Mouse (Mus musculus): ENCODE measurements around the gene Acox1. TPM values are rescaled to one million over a fixed set of nuclear protein-coding genes. Genes with fewer than 3 reads are reported as not detected.

The Acox1 gene
- polyA plus RNA-seq, 1 experiment from 2014 or later, result 61.7 TPM

GRCm38 (mm10) chr11:116162146-116162545 is 36.7 kb downstream of the Acox1 start:
- ATAC-seq (ENCODE audit: low FRiP score), result no peak
- Histone ChIP-seq H3K27me3 (replicated peaks) (no peaks in the 10 kb centered on the region), H3K4me2 (no peak overlapping the region), H3K27ac (replicated peaks) (no peak overlapping the region), H3K9me3 (replicated peaks) (no peaks in the 10 kb centered on the region), H3K9ac (replicated peaks) (no peak overlapping the region), H3K36me3 (peaks cover 52% of the 10 kb centered on the region), H3K4me1 (peaks cover 36% of the 10 kb centered on the region), H3K4me3 (replicated peaks) (no peak overlapping the region)
- 51% methylated on average over 10 of the region's 10 CpGs for WGBS

DNA sequence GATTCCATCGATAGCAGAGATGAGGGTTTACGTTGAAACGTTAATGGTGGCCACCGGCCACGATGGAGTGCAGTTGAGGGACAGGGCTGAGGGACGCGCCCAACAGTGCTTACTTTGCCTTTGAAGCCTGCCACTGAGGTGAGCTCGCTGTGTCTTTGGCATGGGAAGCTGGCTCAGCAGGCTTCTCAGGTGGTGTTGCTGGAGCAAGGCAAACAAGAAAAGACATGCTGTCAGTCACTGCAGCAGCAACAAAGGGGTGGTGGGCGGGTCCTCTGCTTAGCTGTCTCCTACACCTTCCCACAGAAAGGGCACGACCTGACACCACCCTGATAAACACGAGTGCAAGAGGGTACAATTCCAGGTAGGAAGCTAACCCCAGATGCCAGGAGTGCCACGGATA is 37.5 kb downstream of the Acox1 start:
- no peak overlapping the region for H3K4me3 ChIP-seq (replicated peaks)
- no peak overlapping the region for H3K9ac ChIP-seq (replicated peaks)
- H3K27me3 ChIP-seq (replicated peaks), result no peaks in the 10 kb centered on the region
- H3K27ac ChIP-seq (replicated peaks), result no peak overlapping the region
- no peaks in the 10 kb centered on the region for H3K9me3 ChIP-seq (replicated peaks)
- peaks cover 28% of the 10 kb centered on the region for H3K4me1 ChIP-seq
- H3K4me2 ChIP-seq, result no peak overlapping the region
- ATAC-seq (ENCODE audit: low FRiP score), result no peak
- WGBS, result 77% methylated on average over 12 of the region's 12 CpGs
- peaks cover 59% of the 10 kb centered on the region for H3K36me3 ChIP-seq

DNA sequence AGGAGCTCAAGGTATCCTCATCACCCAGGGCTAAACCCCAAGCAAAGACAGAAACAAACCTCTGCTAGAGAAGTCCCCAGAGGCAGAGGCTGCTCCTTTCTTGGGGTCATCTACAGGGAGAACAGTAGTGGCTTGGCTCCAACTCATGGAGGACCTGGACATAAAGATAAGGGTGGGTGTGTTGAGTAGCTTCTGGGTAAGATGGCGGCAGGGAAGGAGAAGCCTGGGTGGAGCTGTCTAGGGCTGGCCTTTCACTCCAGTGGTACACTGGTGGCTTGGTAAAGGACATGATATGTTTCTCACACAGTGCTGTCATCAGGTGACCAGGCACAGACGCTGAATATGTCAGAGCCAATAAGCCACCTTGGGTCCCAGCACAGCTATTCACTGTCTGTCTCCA is 47.9 kb downstream of the Acox1 start:
- 100% methylated on average over 2 of the region's 2 CpGs for WGBS
- H3K36me3 ChIP-seq, result peaks cover 97% of the 10 kb centered on the region
- no peak overlapping the region for H3K27ac ChIP-seq (replicated peaks)
- H3K9ac ChIP-seq (replicated peaks), result no peak overlapping the region
- no peak overlapping the region for H3K4me3 ChIP-seq (replicated peaks)
- ATAC-seq (ENCODE audit: low FRiP score), result no peak
- H3K9me3 ChIP-seq (replicated peaks), result no peaks in the 10 kb centered on the region
- H3K27me3 ChIP-seq (replicated peaks), result no peaks in the 10 kb centered on the region
- H3K4me1 ChIP-seq, result no peaks in the 10 kb centered on the region
- H3K4me2 ChIP-seq, result no peak overlapping the region

- ATAC-seq (ENCODE audit: low FRiP score), result no peak
- H3K27ac ChIP-seq (replicated peaks), result no peak overlapping the region
- H3K4me3 ChIP-seq (replicated peaks), result no peak overlapping the region
- H3K27me3 ChIP-seq (replicated peaks), result no peaks in the 10 kb centered on the region
- no peak overlapping the region for H3K4me2 ChIP-seq
- H3K9ac ChIP-seq (replicated peaks), result no peak overlapping the region
- 83% methylated on average over 6 of the region's 6 CpGs for WGBS
- H3K9me3 ChIP-seq (replicated peaks), result no peaks in the 10 kb centered on the region
- peaks cover 6% of the 10 kb centered on the region; the same call in 1 of the 2 replicates for H3K4me1 ChIP-seq
- H3K36me3 ChIP-seq, result peaks cover 99% of the 10 kb centered on the region
Observed at GRCm38 (mm10) chr11:116149341-116149740, 49.5 kb downstream of the Acox1 start.

DNA sequence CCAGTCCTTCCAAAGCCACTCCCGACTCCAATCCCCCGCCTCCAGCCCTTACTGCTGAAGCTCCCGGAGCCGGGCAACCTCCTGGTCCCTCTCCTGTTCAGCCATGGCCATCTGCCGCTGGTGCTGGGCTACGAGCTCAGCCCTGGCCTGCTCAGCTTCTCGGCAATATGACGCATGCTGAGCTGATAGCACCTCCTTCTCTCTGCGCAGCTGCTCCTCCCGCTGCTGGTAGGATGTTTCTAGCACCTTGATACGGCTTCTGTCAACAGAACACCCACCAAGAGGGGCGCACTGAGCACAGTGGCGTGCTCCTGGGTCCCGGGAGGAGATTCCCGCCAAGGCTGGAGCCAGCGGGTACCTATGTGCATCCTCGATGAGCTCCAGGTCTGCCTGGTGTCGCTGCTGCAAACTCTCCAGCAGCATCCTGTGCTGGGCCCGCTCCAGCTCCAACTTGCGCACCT is 50.1 kb downstream of the Acox1 start:
- WGBS, result 69% methylated on average over 20 of the region's 20 CpGs
- Histone ChIP-seq H3K4me2 (no peak overlapping the region), H3K9ac (replicated peaks) (no peak overlapping the region), H3K4me1 (peaks cover 6% of the 10 kb centered on the region; the same call in 1 of the 2 replicates), H3K27me3 (replicated peaks) (no peaks in the 10 kb centered on the region), H3K27ac (replicated peaks) (no peak overlapping the region), H3K4me3 (replicated peaks) (no peak overlapping the region), H3K9me3 (replicated peaks) (no peaks in the 10 kb centered on the region), H3K36me3 (peaks cover 99% of the 10 kb centered on the region)
- no peak for ATAC-seq (ENCODE audit: low FRiP score)

DNA sequence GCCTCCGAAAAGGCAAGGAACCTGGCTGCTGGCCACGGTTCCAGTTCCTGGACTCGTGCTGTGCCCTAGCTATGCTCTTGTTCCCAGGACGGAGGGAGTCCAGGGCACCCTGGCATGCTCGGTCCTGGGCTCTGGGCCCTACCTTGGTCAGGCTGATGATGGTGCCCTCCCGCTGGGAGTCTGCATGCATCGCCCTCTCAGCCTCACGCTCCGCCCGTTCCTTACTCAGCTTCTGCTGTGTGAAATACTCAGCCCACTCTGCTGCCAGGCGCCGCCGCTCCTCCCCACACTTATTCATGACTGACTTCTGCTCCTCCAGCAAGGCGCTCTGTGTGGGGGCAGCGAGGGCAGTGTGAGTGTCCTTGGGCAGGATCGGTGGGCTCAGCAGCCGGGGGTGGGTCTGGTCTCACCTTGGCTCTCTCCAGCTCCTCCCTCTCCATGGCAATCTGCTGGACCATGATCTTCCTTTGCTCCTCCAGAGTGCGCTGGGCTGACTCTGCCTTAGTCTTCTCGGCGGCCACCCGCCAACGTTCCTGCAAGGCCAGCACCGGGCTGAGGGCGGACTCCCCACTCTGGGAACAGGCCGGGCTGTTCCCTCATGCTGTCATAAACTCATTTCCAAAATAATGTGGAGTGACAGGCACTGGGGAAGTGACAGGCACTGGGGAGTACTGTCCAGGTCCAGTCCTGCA is 52.4 kb downstream of the Acox1 start:
- H3K9ac ChIP-seq (replicated peaks), result no peak overlapping the region

DNA sequence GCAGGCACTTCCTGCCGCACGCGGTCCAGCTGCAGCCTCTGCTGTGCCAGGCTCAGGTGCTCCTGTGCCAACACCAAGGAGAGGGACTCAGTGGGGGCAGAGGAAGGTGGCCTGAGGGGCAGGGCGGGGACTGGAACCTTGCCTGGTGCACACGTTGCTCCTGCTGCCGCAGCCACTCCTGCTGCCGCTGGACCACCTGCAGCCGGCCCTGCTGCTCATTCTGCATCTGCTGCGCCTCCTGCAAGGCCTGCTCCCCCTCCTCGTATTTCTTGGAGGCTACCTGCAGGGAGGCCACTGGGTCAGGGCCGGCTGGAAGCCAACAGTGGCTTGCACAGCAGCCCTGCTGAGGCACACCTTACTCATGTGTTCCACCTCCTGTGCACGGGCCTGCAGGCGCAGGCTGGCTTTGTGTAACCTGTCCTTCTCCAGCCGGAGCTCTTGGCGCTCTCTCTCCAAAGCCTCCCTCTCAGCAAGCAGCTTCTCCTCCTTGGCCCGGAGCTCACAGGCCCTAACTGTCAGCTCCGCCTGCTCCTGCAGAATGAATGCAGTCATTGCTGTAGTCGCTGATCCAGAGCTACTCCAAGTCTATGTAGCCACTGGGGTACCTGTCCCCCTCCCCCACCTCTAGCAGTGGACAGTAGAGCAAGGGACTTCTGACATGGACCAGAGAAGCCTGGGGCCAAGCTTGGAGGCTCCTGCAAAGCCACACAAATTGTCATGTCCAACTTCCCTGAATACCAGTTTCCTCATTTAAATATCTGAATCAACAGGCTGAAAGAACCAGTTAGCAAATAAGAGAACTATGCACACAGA is 53.2 kb downstream of the Acox1 start:
- Histone ChIP-seq H3K4me1 (peaks cover 6% of the 10 kb centered on the region; the same call in 1 of the 2 replicates), H3K9ac (replicated peaks) (no peak overlapping the region), H3K36me3 (peaks cover 90% of the 10 kb centered on the region), H3K4me3 (replicated peaks) (no peak overlapping the region), H3K27ac (replicated peaks) (peak overlapping the region; percentile 43), H3K9me3 (replicated peaks) (no peaks in the 10 kb centered on the region), H3K27me3 (replicated peaks) (no peaks in the 10 kb centered on the region), H3K4me2 (no peak overlapping the region)
- WGBS, result 63% methylated on average over 18 of the region's 18 CpGs
- ATAC-seq (ENCODE audit: low FRiP score), result no peak

More for the DNA sequence above, 52.4 kb downstream of the Acox1 start:
- Histone ChIP-seq H3K9me3 (replicated peaks) (no peaks in the 10 kb centered on the region), H3K27me3 (replicated peaks) (no peaks in the 10 kb centered on the region), H3K27ac (replicated peaks) (peak overlapping the region; percentile 43), H3K4me2 (no peak overlapping the region), H3K4me3 (replicated peaks) (no peak overlapping the region), H3K36me3 (peaks cover 97% of the 10 kb centered on the region), H3K4me1 (peaks cover 6% of the 10 kb centered on the region; the same call in 1 of the 2 replicates)
- peak; percentile 29; the same call in 1 of the 2 replicates for ATAC-seq (ENCODE audit: low FRiP score)
- WGBS, result 77% methylated on average over 25 of the region's 25 CpGs

GRCm38 (mm10) chr11:116143468-116143867 is 55.4 kb downstream of the Acox1 start:
- Histone ChIP-seq H3K9ac (replicated peaks) (no peak overlapping the region), H3K27ac (replicated peaks) (no peak overlapping the region), H3K4me1 (peaks cover 12% of the 10 kb centered on the region; the same call in 1 of the 2 replicates), H3K27me3 (replicated peaks) (no peaks in the 10 kb centered on the region), H3K4me3 (replicated peaks) (no peak overlapping the region), H3K36me3 (peaks cover 69% of the 10 kb centered on the region), H3K9me3 (replicated peaks) (no peaks in the 10 kb centered on the region), H3K4me2 (no peak overlapping the region)
- ATAC-seq (ENCODE audit: low FRiP score), result no peak
- 85% methylated on average over 3 of the region's 3 CpGs for WGBS

DNA sequence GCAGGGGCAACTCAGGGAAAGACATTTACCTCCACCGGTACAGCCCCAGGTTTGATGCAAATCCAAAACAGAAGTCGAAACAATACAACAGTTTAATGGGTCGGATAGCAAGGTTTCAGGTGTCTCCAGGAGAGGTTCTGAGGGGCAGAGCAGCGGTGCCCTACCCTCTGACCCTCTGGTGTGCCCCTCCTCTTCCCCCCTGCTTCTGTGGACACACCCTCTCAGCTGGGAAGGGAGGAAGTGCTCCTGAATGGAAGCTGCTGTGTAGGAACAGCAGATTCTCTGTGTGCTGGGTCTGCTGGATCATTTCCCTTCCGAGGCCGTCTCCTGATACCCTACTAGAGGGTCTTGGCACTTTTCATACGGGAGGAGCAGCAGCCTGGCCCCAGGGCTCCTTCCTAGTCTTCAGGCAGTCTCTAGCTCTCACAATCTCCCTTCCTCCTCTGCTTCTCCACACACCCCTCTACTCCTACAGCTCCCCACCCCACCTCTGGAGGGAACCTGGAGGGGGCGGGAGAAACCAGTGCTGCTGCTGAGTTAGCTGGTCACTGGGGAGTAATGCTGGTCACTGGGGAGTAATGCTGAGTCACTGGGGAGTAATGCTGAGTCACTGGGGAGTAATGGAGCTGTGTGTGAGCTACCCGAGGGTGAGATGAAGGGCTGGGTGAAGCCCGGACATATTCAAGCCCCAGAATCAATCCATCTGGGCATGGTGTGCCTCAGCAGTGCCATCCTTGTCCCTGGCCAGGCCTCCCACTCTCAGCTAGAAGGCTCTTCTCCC is 56.4 kb downstream of the Acox1 start:
- H3K36me3 ChIP-seq, result peaks cover 58% of the 10 kb centered on the region

GRCm38 (mm10) chr11:116138468-116139138 is 60.2 kb downstream of the Acox1 start, which contains the start of gene Mrpl38:
Gene Mrpl38, minus strand, starts transcription at chr11:116138868.
- Histone ChIP-seq H3K4me2 (peak within 1 kb of the TSS; percentile 71), H3K27me3 (replicated peaks) (no peaks in the 10 kb centered on the region), H3K36me3 (peaks cover 42% of the 10 kb centered on the region), H3K4me3 (replicated peaks) (peak within 1 kb of the TSS; percentile 71), H3K4me1 (peaks cover 25% of the 10 kb centered on the region), H3K9me3 (replicated peaks) (no peaks in the 10 kb centered on the region), H3K9ac (replicated peaks) (peak within 1 kb of the TSS; percentile 87), H3K27ac (replicated peaks) (peak within 1 kb of the TSS; percentile 75)
- 0% methylated on average over 59 of the region's 60 CpGs for WGBS
- peak; percentile 94 for ATAC-seq (ENCODE audit: low FRiP score)

More for the DNA sequence above, 56.4 kb downstream of the Acox1 start:
- H3K4me2 ChIP-seq, result no peak overlapping the region
- no peak overlapping the region for H3K9ac ChIP-seq (replicated peaks)
- no peaks in the 10 kb centered on the region for H3K9me3 ChIP-seq (replicated peaks)
- no peak overlapping the region for H3K4me3 ChIP-seq (replicated peaks)
- peaks cover 21% of the 10 kb centered on the region for H3K4me1 ChIP-seq
- WGBS, result 73% methylated on average over 10 of the region's 10 CpGs
- no peak overlapping the region for H3K27ac ChIP-seq (replicated peaks)
- no peak for ATAC-seq (ENCODE audit: low FRiP score)
- no peaks in the 10 kb centered on the region for H3K27me3 ChIP-seq (replicated peaks)

GRCm38 (mm10) chr11:116138096-116138467 is 60.8 kb downstream of the Acox1 start:
- ATAC-seq (ENCODE audit: low FRiP score), result peak; percentile 16; the same call in 1 of the 2 replicates
- no peaks in the 10 kb centered on the region for H3K27me3 ChIP-seq (replicated peaks)
- peak overlapping the region; percentile 71 for H3K4me2 ChIP-seq
- peaks cover 38% of the 10 kb centered on the region for H3K36me3 ChIP-seq
- H3K27ac ChIP-seq (replicated peaks), result peak overlapping the region; percentile 75
- no peaks in the 10 kb centered on the region for H3K9me3 ChIP-seq (replicated peaks)
- WGBS, result 2% methylated on average over 20 of the region's 20 CpGs
- H3K4me3 ChIP-seq (replicated peaks), result peak overlapping the region; percentile 71
- peaks cover 25% of the 10 kb centered on the region for H3K4me1 ChIP-seq
- H3K9ac ChIP-seq (replicated peaks), result peak overlapping the region; percentile 87
